Mouse (Mus musculus): ENCODE data around the gene Ociad1. TPM values are rescaled to one million over a fixed set of nuclear protein-coding genes. Genes with fewer than 3 reads are reported as not detected.

The Ociad1 gene
- 113 and 157 TPM in 2 replicates for polyA plus RNA-seq (2012; rRNA removed)

DNA sequence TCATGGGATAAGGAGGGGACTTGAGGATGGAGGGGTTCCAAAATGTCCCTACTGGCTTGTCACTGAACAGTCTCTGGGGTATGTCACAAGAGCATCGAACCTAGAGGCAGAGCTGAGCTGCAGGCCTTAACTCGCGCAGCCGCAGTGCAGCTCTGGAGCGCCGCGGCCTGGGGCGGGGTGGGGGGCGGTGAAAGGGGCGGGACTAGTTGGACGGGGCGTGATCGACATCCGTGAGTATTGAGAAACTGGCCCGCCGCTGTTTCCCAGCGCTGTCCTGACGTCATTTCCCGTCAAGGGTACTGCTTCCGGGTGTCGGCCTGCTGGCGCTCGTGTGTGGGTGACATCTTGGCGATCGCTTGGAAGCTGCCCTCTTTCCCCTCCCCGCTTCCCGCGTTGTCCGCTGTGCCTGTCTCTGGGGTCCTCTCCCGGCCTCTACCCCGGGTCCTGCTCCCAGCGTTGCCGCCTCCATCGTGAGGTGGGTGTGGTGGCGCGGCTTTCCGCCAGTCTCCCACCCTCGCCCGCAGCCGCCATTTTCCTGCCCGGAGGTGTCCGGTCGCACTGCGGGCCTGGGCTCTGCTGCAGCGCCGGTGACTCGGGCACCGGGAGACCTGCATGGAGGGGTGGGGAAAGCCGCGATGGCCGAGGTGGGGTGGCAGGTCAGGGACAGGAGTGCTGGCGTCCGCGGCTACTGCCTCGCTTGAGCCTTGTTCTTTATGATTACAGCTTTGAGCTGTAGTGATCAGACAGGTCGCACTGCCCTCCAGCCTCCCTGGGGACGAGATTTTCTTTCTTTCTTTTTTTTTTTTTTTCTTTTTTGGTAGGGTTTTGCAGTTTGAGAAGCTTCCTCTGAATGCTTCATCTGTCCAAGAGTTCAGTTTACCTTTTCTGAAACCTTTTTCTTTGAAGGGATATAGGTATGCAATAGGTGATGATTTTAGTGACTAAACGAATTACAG, at the start of gene Ociad1:
Gene Ociad1, plus strand, starts transcription at position 283 of the 956 bp plus-strand sequence.

DNA sequence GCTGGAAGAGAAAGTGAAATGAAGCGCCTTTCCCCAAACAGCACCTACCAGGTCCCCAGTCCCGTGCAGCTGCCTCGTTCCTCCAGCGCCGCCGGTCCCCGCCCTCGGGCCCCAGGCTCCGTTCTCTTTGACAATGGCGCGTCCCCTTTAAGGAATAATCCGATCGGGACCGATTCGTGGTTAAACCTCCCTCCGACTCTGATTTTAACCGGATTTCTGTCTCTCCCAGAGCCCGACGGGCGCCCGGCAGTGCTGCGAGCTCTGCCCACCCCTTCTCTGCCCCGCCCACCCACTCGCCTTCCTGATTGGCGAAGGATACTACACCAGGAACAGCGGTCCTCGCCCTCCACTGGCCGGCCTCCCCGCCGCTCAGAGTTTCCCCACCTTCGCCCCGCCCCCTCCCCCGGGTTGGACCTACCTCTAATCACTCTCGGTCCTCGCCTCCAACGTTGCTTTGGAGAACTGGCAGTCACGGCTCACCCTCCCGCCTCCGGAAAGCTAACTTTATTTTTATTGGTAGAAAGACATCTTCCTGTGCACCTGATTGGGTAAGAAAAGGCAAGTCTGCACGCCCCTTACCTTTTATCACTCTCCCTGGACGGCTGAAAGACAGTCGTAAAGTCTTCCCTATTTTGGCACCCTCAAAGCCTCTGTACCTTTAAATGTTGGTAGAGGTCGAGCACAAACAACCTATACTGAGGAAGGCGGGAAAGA, 36.1 kb upstream of the Ociad1 start, which contains the start of gene Fryl:
Gene Fryl, minus strand, starts transcription at position 268 of the 714 bp plus-strand sequence.

DNA sequence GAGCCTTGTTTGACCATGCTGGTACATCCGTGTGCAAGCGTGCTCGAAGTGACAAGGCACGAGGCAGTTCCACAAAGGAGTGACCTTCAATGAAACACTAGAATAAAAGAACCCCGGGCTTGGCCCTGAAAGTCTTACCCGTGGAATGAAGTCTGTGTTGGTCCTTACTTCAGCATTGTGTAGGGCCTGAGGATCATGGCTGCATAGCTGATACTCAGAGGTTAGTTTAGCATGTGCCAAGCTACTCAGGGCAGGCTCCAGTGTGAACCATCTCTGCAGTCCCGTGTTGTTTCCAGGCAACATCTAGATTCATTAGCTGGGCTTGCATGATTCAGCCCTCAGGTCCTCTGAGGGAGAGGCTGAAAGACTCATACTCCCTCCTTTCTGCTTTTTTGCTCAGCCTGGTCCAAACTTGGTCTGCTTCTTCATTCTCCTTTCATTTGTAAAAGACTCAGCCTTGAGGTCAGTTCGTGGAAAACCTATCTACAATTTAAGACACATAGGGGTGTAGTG, 48.2 kb downstream of the Ociad1 start, which contains the start of gene Ociad2:
Gene Ociad2, minus strand, starts transcription at position 306 of the 513 bp plus-strand sequence.

Other genes with a start within 250 kb of the Ociad1 start
- gene Fryl, start 36.2 kb upstream of the Ociad1 start, polyA plus RNA-seq (2012; rRNA removed) = 37.3 and 55.8 TPM in 2 replicates
- gene Ociad2, start 48.2 kb downstream of the Ociad1 start, polyA plus RNA-seq (2012; rRNA removed) = 4.8 and 5.4 TPM in 2 replicates
- gene Cwh43, start 113.3 kb downstream of the Ociad1 start, polyA plus RNA-seq (2012; rRNA removed) = 0.04 TPM in 1 of 2 replicates, not detected in the other
- gene Dcun1d4, start 188.2 kb downstream of the Ociad1 start, polyA plus RNA-seq (2012; rRNA removed) = 31.3 and 38.7 TPM in 2 replicates

Data from central nervous system, embryonic 11.5 days (tissue).